Mouse (Mus musculus): ENCODE results near the gene Mybpc1.

DNA sequence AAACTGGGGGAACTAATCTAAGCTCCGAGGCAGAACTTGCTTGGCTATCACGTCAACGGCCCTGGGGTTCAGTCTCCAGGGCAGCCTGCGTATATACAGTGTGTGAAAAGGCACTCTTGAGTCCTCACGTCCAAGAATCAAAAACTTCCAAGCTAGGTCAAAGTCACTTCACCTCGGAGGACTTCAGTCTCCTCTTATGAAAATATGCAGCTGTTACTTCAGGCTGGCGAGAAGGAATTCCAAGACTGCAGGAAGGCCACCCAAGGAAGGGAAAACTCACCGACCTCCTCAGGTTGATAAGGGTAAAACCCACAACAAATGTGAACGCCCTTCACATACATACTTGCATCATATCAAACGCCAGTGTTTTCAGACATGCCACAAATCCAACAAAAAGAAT, 103.6 kb downstream of the Mybpc1 start:
- TF ChIP-seq CTCF (IDR thresholded peaks at IDR 0.05; ENCODE audit: borderline replicate concordance, control insufficient read depth, extremely low read depth, insufficient read depth, low read length, poor library complexity) (no peak), POLR2A (IDR thresholded peaks at IDR 0.05; ENCODE audit: control insufficient read depth, extremely low read depth, insufficient read depth, low read length, poor library complexity) (no peak)

Data from thymus, adult 2 months (tissue).